Mouse (Mus musculus): ENCODE data around the gene Tango6. TPM values are rescaled to one million over a fixed set of nuclear protein-coding genes. Genes with fewer than 3 reads are reported as not detected.

Tango6 gene
- polyA plus RNA-seq (2014; fragmentation: Illumina TruSeq; extraction: RNeasy Lipid Tissue Mini Kit (QIAGEN cat#74804); ENCODE audit: insufficient read depth, low read depth, low replicate concordance) = 2.6 TPM

GRCm38 (mm10) chr8:106682971-106683668 is at the start of gene Tango6:
Gene Tango6, plus strand, starts transcription at chr8:106683068.

GRCm38 (mm10) chr8:106870051-106870450 is 187.2 kb downstream of the Tango6 start, which contains the start of gene Has3:
Gene Has3, plus strand, starts transcription at chr8:106870242.

GRCm38 (mm10) chr8:106893481-106894156 is 210.8 kb downstream of the Tango6 start, which contains the start of gene Utp4:
Gene Utp4, plus strand, starts transcription at chr8:106893636.

Other genes with a start within 250 kb of the Tango6 start
- gene 6030452D12Rik, start 182.5 kb upstream of the Tango6 start, polyA plus RNA-seq (2014; fragmentation: Illumina TruSeq; extraction: RNeasy Lipid Tissue Mini Kit (QIAGEN cat#74804); ENCODE audit: insufficient read depth, low read depth, low replicate concordance) = not detected
- gene Cdh3, start 172.2 kb upstream of the Tango6 start, polyA plus RNA-seq (2014; fragmentation: Illumina TruSeq; extraction: RNeasy Lipid Tissue Mini Kit (QIAGEN cat#74804); ENCODE audit: insufficient read depth, low read depth, low replicate concordance) = 0.22 TPM
- gene Gm10073, start 109.6 kb upstream of the Tango6 start, polyA plus RNA-seq (2014; fragmentation: Illumina TruSeq; extraction: RNeasy Lipid Tissue Mini Kit (QIAGEN cat#74804); ENCODE audit: insufficient read depth, low read depth, low replicate concordance) = 7.6 TPM
- gene Cdh1, start 79.7 kb upstream of the Tango6 start, polyA plus RNA-seq (2014; fragmentation: Illumina TruSeq; extraction: RNeasy Lipid Tissue Mini Kit (QIAGEN cat#74804); ENCODE audit: insufficient read depth, low read depth, low replicate concordance) = 75.4 TPM
- gene Has3, start 187.2 kb downstream of the Tango6 start, polyA plus RNA-seq (2014; fragmentation: Illumina TruSeq; extraction: RNeasy Lipid Tissue Mini Kit (QIAGEN cat#74804); ENCODE audit: insufficient read depth, low read depth, low replicate concordance) = 0.24 TPM
- gene Utp4, start 210.6 kb downstream of the Tango6 start, polyA plus RNA-seq (2014; fragmentation: Illumina TruSeq; extraction: RNeasy Lipid Tissue Mini Kit (QIAGEN cat#74804); ENCODE audit: insufficient read depth, low read depth, low replicate concordance) = 11.0 TPM

Data from lung, adult 10 weeks (tissue).